Mouse (Mus musculus) gastrocnemius, adult 8-10 months (tissue): Measurements from ENCODE around the gene Map4k2. TPM values are rescaled to one million over a fixed set of nuclear protein-coding genes. Genes with fewer than 3 reads are reported as not detected.

Experiments
- DNase-seq, 2 experiments: peaks; one replicate each; pipeline ENCODE4 v3.0.0; 2022; ENCODE audit warnings: low spot score in 2 of 2
- total RNA-seq, 4 experiments: library from RNA; stranded (reverse); gene quantifications; 2 replicates each; pipeline ENCODE4 v1.2.4; 2022

Map4k2 gene
- total RNA-seq, 4 experiments from 2014 or later, result 6.9 to 10.7 (median 8.0) TPM

GRCm38 (mm10) chr19:6376643-6377042 is 35.7 kb downstream of the Map4k2 start:
- no peak for DNase-seq

GRCm38 (mm10) chr19:6377327-6378040 is 36.5 kb downstream of the Map4k2 start:
- no peak for DNase-seq

GRCm38 (mm10) chr19:6380411-6381166 is 39.7 kb downstream of the Map4k2 start:
- DNase-seq, result no peak

- no peak for DNase-seq
Observed at GRCm38 (mm10) chr19:6381238-6381637, 40.3 kb downstream of the Map4k2 start.

GRCm38 (mm10) chr19:6382323-6382924 is 41.5 kb downstream of the Map4k2 start:
- peak in 1 of 2 experiments; percentile 60 for DNase-seq

- DNase-seq, result peak; percentile 44 to 72
Observed at GRCm38 (mm10) chr19:6383470-6383869, 42.5 kb downstream of the Map4k2 start.

GRCm38 (mm10) chr19:6384128-6384527 is 43.2 kb downstream of the Map4k2 start, which contains the start of gene Pygm:
Gene Pygm (plus strand): TSS chr19:6384399.
- DNase-seq, result peak; percentile 89 to 93

- DNase-seq, result peak; percentile 73 to 83
Observed at GRCm38 (mm10) chr19:6384954-6385353, 44.0 kb downstream of the Map4k2 start.

- no peak for DNase-seq
Observed at GRCm38 (mm10) chr19:6385419-6385818, 44.5 kb downstream of the Map4k2 start.

- DNase-seq, result no peak
Observed at GRCm38 (mm10) chr19:6385821-6386220, 44.9 kb downstream of the Map4k2 start.

- DNase-seq, result no peak
Observed at GRCm38 (mm10) chr19:6386234-6386633, 45.3 kb downstream of the Map4k2 start.

GRCm38 (mm10) chr19:6388006-6388405 is 47.1 kb downstream of the Map4k2 start:
- peak; percentile 52 to 79 for DNase-seq

GRCm38 (mm10) chr19:6389803-6390202 is 48.9 kb downstream of the Map4k2 start:
- DNase-seq, result no peak

GRCm38 (mm10) chr19:6390251-6390650 is 49.3 kb downstream of the Map4k2 start:
- no peak for DNase-seq

- DNase-seq, result peak in 1 of 2 experiments; percentile 36
Observed at GRCm38 (mm10) chr19:6392743-6393393, 51.9 kb downstream of the Map4k2 start.

- DNase-seq, result no peak
Observed at GRCm38 (mm10) chr19:6393637-6394036, 52.7 kb downstream of the Map4k2 start.

- no peak for DNase-seq
Observed at GRCm38 (mm10) chr19:6396237-6396636, 55.3 kb downstream of the Map4k2 start.

- peak in 1 of 2 experiments; percentile 23 for DNase-seq
Observed at GRCm38 (mm10) chr19:6397582-6398249, 56.8 kb downstream of the Map4k2 start.

- DNase-seq, result peak; percentile 58 to 75
Observed at GRCm38 (mm10) chr19:6398447-6399284, 57.7 kb downstream of the Map4k2 start.
